Mouse (Mus musculus) cerebellum, adult 2 months (tissue): ENCODE measurements at regions not wholly inside any gene's neighbourhood (a gene's known extent, or its start where the extent isn't known, plus 50 kb on each side); places are given as distances from the start of the nearest gene placed in this dataset.

ENCODE experiments used
- DNase-seq, 2 experiments: peaks; one replicate each; pipeline ENCODE4 v3.0.0; 2021
- H3K27ac ChIP-seq: fragments of 200-500 bp; 2 replicates; pipeline ENCODE4 v1.5.1; 2012; ENCODE audit warnings: low read length, control low read depth, inconsistent platforms; ENCODE audit not compliant: insufficient read depth
- H3K27me3 ChIP-seq: fragments of 200-500 bp; 2 replicates; pipeline ENCODE4 v1.6.1; 2012; ENCODE audit warnings: inconsistent platforms, mild to moderate bottlenecking, low read length, moderate library complexity; ENCODE audit not compliant: control insufficient read depth, insufficient read depth
- H3K4me1 ChIP-seq: fragments of 200-500 bp; 2 replicates; pipeline ENCODE4 v1.6.1; 2011; ENCODE audit warnings: low read length; ENCODE audit not compliant: control insufficient read depth, insufficient read depth
- H3K4me3 ChIP-seq: fragments of 200-500 bp; replicated peaks from 2 replicates; pipeline ENCODE3; 2011; ENCODE audit warnings: mild to moderate bottlenecking, low read depth, low read length, control low read depth; ENCODE audit not compliant: insufficient read depth
- CTCF ChIP-seq: fragments of 200-500 bp; IDR thresholded peaks from 2 replicates; pipeline ENCODE4 v1.5.1; 2011; ENCODE audit warnings: low read depth, mild to moderate bottlenecking, control low read depth, low read length, moderate library complexity, borderline replicate concordance; ENCODE audit not compliant: insufficient read depth
- POLR2A ChIP-seq: fragments of 200-500 bp; IDR thresholded peaks from 2 replicates; pipeline ENCODE4 v1.6.1; 2011; ENCODE audit warnings: low read length, control low read depth, borderline replicate concordance; ENCODE audit not compliant: insufficient read depth
- WGBS: fragments of 180-500 bp; shearing (Covaris S2); methylation state at CpG from one replicate; pipeline ENCODE4 v1.1.7; 2018; 5-methylcytosine and 5-hydroxymethylcytosine counted together

DNA sequence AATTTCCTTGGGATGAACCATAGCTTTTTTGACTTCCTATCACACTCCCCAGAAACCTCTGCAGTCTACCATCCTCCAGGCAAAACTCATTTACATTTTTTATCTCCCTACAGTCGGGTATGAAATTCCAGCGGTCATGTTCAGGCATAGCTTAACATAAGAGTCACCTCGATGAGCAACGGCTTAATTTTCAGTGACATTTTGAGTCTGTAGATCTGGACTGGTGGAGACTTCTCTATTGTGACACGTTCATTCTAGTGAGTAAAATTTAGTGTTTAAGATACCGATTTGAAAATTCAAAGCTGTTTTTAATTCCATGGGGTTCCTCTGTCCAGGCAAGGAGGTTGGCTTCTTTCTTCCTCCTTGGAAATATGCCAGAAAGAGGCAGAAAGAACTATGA is 207.7 kb upstream of the Nr2f2 start:
- Histone ChIP-seq H3K4me3 (no peak overlapping the region), H3K4me1 (no peaks in the 10 kb centered on the region), H3K27ac (no peak overlapping the region), H3K27me3 (no peaks in the 10 kb centered on the region; the same call in 1 of the 2 replicates)
- WGBS: 56% methylated on average over 6 of the region's 6 CpGs
- TF ChIP-seq POLR2A (no peak), CTCF (no peak)
- no peak for DNase-seq

DNA sequence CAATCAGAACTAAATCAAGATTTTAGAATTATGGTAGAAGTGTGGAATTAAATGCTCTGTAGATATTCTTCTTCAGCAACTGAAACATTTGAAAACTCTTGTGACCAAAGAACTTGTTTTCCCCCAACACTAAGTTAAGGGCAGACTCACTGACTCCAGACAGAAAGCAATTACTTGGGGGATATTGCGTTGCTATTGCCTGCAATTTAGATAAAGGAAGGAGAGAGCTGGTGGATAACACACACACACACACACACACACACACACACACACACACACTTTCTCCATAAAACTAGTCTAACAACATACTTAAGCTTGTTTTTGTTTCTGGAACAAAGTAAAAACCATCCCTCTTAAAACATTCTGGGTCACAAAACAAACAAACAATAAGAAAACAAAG is 198.5 kb upstream of the Nr2f2 start:
- no peaks in the 10 kb centered on the region for H3K27me3 ChIP-seq
- H3K4me3 ChIP-seq: no peak overlapping the region
- no peak for TF ChIP-seq POLR2A
- TF ChIP-seq CTCF: no peak
- no peak for DNase-seq
- H3K27ac ChIP-seq: no peak overlapping the region
- no peaks in the 10 kb centered on the region for H3K4me1 ChIP-seq
- 84% methylated on average over 1 of the region's 1 CpGs for WGBS

DNA sequence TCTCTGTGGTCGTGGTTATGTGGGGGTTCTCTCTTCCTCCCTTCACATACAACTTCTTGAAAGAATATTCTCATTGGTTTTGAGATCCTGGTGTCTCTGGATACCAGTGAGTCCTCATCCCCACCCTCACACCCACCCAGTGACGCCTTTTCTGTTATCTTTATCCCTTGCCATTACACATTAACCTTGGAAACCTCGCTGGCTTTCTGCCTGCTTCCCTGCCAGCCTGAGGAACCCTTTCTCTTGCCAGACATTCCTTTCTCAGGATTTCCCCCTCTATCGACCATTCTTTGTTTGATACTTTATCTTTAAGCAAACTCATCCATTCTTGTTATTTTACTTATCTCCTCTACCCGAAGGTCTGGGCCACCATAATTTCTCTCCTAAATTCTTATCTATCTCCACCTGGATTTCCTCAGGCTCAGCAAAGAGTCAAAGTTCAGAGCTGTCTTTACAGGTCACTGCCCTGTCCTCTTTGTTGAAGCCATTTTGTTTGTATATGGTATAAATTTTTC is 182.5 kb upstream of the Nr2f2 start:
- H3K27ac ChIP-seq: no peak overlapping the region
- TF ChIP-seq POLR2A (no peak), CTCF (no peak)
- WGBS: 72% methylated on average over 5 of the region's 5 CpGs
- H3K4me3 ChIP-seq: no peak overlapping the region
- no peaks in the 10 kb centered on the region for H3K27me3 ChIP-seq
- no peaks in the 10 kb centered on the region for H3K4me1 ChIP-seq
- no peak for DNase-seq

DNA sequence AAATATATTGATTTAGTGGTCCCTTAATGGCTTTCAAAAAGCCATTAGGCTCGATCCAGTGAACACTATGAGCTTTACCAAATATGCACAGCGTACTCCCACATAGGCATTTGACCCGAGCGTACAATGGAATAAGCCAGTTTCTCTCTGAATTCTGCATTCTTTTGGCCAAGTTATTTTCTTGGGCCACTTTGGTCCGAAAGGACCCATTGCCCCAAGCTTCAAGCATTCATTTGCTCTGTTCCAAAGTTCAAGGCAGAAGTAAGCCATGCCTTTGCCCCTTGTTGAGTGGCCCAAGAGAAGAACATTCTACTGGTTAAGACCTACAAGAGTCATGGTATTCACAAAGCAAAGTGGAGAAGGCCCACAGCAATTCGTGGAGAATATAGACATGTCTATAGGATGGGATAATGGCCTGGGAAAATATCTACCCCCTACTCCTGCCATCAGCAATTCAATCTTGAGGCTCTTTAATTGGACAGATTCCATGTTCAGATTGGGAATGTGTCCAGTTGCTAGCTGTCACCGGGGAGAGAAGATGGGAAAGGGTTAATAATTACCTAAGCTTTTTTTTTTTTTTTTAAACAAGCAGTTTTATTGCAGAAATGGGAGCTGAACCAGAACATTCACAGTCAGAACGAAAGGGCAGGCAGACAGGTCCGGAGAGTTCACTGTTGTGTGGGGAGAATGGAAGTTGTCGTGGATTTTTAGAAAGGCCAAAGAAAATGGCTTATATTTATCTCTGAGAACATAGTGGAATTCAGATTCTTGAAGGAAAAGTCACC is 175.5 kb upstream of the Nr2f2 start:
- no peak for DNase-seq
- TF ChIP-seq CTCF (no peak), POLR2A (no peak)
- H3K27ac ChIP-seq: no peak overlapping the region
- no peaks in the 10 kb centered on the region for H3K4me1 ChIP-seq
- 82% methylated on average over 10 of the region's 10 CpGs for WGBS
- H3K27me3 ChIP-seq: no peaks in the 10 kb centered on the region
- no peak overlapping the region for H3K4me3 ChIP-seq

DNA sequence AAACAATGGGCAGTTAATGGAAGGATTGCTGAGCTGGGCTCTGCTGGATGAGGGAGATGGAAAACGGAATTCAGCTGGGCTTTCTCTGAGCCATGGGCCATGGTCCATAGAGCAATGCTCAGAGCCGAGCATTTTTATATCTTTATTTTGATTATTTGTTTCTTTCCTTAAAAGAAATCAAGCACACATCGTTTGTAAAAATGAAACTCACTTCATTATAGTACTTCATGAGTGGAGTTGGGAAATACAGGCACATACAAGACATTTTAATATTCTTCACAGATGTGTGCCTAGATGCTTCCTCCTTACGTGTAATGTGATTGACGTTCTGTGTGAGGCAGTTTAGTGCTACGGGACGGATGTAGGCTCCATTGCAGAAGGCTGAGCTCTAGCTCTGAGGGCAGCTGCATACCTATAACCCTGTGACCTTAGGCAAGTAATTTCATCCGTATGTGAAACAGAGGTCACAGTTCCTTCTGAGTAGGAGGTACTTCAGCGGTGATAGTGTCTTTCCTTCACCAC is 172.6 kb upstream of the Nr2f2 start:
- no peak overlapping the region for H3K4me3 ChIP-seq
- no peak for DNase-seq
- H3K27ac ChIP-seq: no peak overlapping the region
- no peak for TF ChIP-seq POLR2A
- TF ChIP-seq CTCF: no peak
- no peaks in the 10 kb centered on the region for H3K4me1 ChIP-seq
- WGBS: 82% methylated on average over 9 of the region's 9 CpGs
- no peaks in the 10 kb centered on the region for H3K27me3 ChIP-seq

DNA sequence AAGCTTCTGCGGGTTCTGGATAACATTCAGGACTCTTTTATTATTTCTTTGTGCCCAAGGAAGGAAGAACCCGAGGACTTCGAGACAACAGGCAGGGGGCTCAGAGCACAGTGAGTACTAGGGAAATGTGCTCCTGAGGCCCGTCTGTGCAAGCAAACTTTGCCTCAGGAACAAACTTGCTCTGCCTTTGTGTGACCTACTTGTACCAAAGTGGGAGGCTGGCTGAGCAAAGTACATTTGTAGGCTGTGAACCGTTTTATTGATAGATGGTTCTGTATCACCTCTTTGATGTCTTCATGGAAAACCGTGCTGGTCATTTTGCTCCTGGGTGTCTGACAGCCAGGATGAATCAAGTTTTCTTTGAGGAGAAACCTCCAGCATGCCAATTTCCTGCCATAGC is 169.5 kb upstream of the Nr2f2 start:
- DNase-seq: no peak
- no peak overlapping the region for H3K27ac ChIP-seq
- H3K4me3 ChIP-seq: no peak overlapping the region
- no peaks in the 10 kb centered on the region for H3K27me3 ChIP-seq
- TF ChIP-seq POLR2A: no peak
- no peak for TF ChIP-seq CTCF
- 81% methylated on average over 6 of the region's 6 CpGs for WGBS
- no peaks in the 10 kb centered on the region for H3K4me1 ChIP-seq

DNA sequence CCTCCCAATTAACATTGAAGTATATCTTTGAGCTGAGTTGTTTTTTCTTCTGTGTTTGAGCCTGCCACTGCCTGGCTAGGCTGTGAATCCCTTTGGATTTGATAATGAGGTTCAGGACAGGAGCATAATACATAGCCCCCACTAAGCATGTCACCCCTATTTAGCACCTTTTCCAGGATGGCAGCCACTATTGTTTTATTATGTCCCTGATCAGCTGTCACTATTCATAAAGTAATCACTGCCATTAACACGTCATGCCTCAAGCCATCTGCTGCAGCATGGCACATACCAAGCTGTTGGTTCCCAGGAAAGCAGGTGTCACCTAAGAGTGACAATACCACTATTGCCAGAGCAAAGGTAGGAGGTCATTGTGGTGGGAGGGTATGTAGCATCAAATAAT is 167.0 kb upstream of the Nr2f2 start:
- Histone ChIP-seq H3K27me3 (no peaks in the 10 kb centered on the region), H3K4me1 (no peaks in the 10 kb centered on the region), H3K27ac (no peak overlapping the region), H3K4me3 (no peak overlapping the region)
- no peak for DNase-seq
- TF ChIP-seq POLR2A (no peak), CTCF (no peak)
- 41% methylated on average over 1 of the region's 1 CpGs for WGBS

DNA sequence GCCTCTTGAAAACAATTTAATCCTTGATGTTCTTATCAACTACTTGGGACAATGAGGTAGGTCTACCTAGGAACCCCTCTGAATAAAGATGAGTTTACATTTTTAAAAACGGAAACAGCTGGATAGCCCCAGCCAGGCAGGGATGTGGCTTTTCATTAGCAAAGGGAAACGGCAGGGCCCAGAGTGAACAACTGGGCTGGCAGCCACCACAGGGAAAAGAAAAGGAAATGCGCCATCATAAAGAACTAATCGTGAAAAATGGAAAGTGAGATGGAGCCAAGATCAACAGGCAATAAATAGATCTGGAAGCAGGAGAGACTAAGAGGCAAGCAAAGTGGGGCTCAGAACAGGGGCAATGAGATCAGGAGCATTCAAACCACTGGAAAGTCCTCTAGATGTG is 161.4 kb upstream of the Nr2f2 start:
- Histone ChIP-seq H3K27ac (no peak overlapping the region), H3K4me1 (no peaks in the 10 kb centered on the region), H3K27me3 (no peaks in the 10 kb centered on the region), H3K4me3 (no peak overlapping the region)
- DNase-seq: no peak
- 78% methylated on average over 4 of the region's 4 CpGs for WGBS
- TF ChIP-seq POLR2A: no peak
- no peak for TF ChIP-seq CTCF
